Mouse (Mus musculus) liver, adult 2 months (tissue): ENCODE results near the gene Eng. TPM values are rescaled to one million over a fixed set of nuclear protein-coding genes. Genes with fewer than 3 reads are reported as not detected.

ENCODE experiments used
- DNase-seq: peaks from one replicate; pipeline ENCODE4 v3.0.0-alpha.2; 2011; ENCODE audit warnings: low read depth, low spot score; ENCODE audit errors: extremely low read depth
- H3K27ac ChIP-seq: fragments of 200-500 bp; replicated peaks from 2 replicates; pipeline ENCODE4 v1.5.1; 2012; ENCODE audit warnings: low read depth, mild to moderate bottlenecking, control low read depth, inconsistent platforms, low read length; ENCODE audit not compliant: insufficient read depth
- H3K27me3 ChIP-seq: fragments of 200-500 bp; 2 replicates; pipeline ENCODE4 v1.6.1; 2012; ENCODE audit warnings: mild to moderate bottlenecking, moderate library complexity, low read length, inconsistent platforms; ENCODE audit not compliant: control insufficient read depth, insufficient read depth
- H3K36me3 ChIP-seq: fragments of 200-500 bp; 2 replicates; pipeline ENCODE4 v1.6.1; 2012; ENCODE audit warnings: low read length, inconsistent platforms; ENCODE audit not compliant: control insufficient read depth, insufficient read depth
- H3K4me1 ChIP-seq: fragments of 200-500 bp; 2 replicates; pipeline ENCODE4 v1.6.1; 2011; ENCODE audit warnings: low read length; ENCODE audit not compliant: control insufficient read depth, insufficient read depth
- H3K4me3 ChIP-seq: fragments of 200-500 bp; 2 replicates; pipeline ENCODE4 v1.5.1; 2011; ENCODE audit warnings: low read depth, mild to moderate bottlenecking, control low read depth, low read length, moderate library complexity; ENCODE audit not compliant: insufficient read depth
- H3K79me2 ChIP-seq: fragments of 200-500 bp; 2 replicates; pipeline ENCODE4 v1.6.1; 2012; ENCODE audit warnings: inconsistent platforms, mild to moderate bottlenecking, low read length, moderate library complexity; ENCODE audit not compliant: control insufficient read depth, insufficient read depth
- H3K9ac ChIP-seq: fragments of 200-500 bp; 2 replicates; pipeline ENCODE4 v1.6.1; 2012; ENCODE audit warnings: low read depth, mild to moderate bottlenecking, control low read depth, inconsistent platforms, low read length
- CTCF ChIP-seq: fragments of 200-500 bp; IDR thresholded peaks from 2 replicates; pipeline ENCODE4 v1.5.1; 2011; ENCODE audit warnings: low read depth, low read length, control low read depth
- POLR2A ChIP-seq: fragments of 200-500 bp; IDR thresholded peaks from 2 replicates; pipeline ENCODE4 v1.6.1; 2011; ENCODE audit warnings: low read length, control low read depth; ENCODE audit not compliant: insufficient read depth; ENCODE audit errors: extremely low read depth
- WGBS: fragments of 180-500 bp; shearing (Covaris S2); methylation state at CpG from one replicate; pipeline ENCODE4 v1.1.7; 2018; 5-methylcytosine and 5-hydroxymethylcytosine counted together
- polyA plus RNA-seq: library from polyadenylated mRNA; depleted of rRNA; stranded (reverse); fragments of >200 nt; gene quantifications from 2 replicates; pipeline ENCODE4 v1.2.3, GENCODE M21; 2012
- total RNA-seq: library from RNA; depleted of rRNA; stranded (reverse); fragments of >200 nt; gene quantifications from 2 replicates; pipeline ENCODE4 v1.2.3, GENCODE M21; 2014

The Eng gene
- total and polyA plus RNA-seq, 2 experiments, result 14.2 to 70.8 TPM

DNA sequence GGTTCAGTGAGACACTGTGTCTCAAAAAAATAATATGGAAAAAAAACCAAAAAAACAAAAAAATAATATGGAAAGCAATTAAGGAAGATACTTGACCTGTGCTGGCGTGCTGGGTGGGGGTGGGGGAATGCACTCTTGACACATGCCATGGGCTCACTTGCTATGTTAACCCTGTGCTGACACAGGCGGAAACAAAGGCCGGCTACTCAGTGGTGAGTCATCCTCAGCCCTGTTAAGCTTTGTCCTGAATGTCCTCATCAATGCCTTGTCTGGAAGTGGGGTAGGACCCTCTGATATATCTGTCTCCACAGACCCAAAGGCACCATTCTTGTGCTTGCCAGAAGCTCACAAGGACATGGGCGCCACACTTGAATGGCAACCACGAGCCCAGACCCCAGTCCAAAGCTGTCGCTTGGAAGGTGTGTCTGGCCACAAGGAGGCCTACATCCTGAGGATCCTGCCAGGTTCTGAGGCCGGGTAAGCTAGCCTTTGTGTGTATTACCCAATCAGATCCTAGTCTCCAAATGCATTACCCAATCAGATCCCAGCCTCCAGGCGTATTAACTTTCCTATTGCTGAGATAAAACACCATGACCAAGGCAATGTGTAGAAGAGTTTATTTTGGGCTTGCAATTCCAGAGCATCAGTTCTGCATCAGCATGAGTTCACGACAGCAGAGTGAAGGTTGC, 25.7 kb downstream of the Eng start:
- Histone ChIP-seq H3K36me3 (peaks cover 1% of the 10 kb centered on the region; the same call in 1 of the 2 replicates), H3K9ac (no peak overlapping the region), H3K79me2 (no peaks in the 10 kb centered on the region), H3K4me1 (no peaks in the 10 kb centered on the region), H3K27ac (no peak overlapping the region), H3K4me3 (no peak overlapping the region), H3K27me3 (no peaks in the 10 kb centered on the region)
- 86% methylated on average over 9 of the region's 9 CpGs for WGBS
- DNase-seq, result no peak
- no peak for TF ChIP-seq POLR2A

DNA sequence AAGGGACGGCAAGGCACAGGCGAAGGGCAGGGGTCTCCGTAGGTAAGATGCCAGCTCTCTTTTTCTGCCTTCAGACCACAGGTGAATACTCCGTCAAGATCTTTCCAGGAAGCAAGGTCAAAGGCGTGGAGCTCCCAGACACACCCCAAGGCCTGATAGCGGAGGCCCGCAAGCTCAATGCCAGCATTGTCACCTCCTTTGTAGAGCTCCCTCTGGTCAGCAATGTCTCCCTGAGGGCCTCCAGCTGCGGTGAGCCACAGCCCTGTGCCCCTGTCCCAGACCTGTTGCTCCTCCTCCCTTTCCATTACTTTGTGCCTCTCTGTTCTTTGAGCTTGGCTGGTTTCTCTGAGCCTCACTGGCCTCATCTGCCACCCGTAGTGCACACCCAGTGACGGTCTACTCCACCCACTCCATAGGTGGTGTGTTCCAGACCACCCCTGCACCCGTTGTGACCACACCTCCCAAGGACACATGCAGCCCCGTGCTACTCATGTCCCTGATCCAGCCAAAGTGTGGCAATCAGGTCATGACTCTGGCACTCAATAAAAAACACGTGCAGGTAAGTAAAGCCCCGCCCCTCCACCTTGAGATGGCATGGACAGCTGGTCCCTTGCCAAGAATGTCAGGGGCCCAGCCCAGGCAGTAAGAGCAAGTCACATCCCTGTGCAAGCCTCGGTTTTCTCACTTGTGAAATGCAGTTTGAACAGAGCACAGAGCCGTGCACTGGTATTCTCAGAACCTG, 27.0 kb downstream of the Eng start:
- no peaks in the 10 kb centered on the region for H3K27me3 ChIP-seq
- no peaks in the 10 kb centered on the region for H3K4me1 ChIP-seq
- peak; percentile 52 for DNase-seq
- WGBS, result 63% methylated on average over 16 of the region's 16 CpGs
- H3K9ac ChIP-seq, result no peak overlapping the region
- peaks cover 1% of the 10 kb centered on the region; the same call in 1 of the 2 replicates for H3K36me3 ChIP-seq
- no peak overlapping the region for H3K27ac ChIP-seq
- H3K4me3 ChIP-seq, result no peak overlapping the region
- H3K79me2 ChIP-seq, result no peaks in the 10 kb centered on the region
- TF ChIP-seq CTCF (no peak), POLR2A (no peak)

GRCm38 (mm10) chr2:32676821-32677220, 30.4 kb downstream of the Eng start:
- Histone ChIP-seq H3K4me1 (no peaks in the 10 kb centered on the region), H3K27me3 (no peaks in the 10 kb centered on the region), H3K27ac (no peak overlapping the region), H3K9ac (no peak overlapping the region), H3K79me2 (no peaks in the 10 kb centered on the region), H3K36me3 (peaks cover 1% of the 10 kb centered on the region; the same call in 1 of the 2 replicates), H3K4me3 (no peak overlapping the region)
- no peak for DNase-seq
- 88% methylated on average over 3 of the region's 3 CpGs for WGBS
- TF ChIP-seq POLR2A (no peak), CTCF (peak; percentile 17; the same call in 1 of the 2 replicates)

DNA sequence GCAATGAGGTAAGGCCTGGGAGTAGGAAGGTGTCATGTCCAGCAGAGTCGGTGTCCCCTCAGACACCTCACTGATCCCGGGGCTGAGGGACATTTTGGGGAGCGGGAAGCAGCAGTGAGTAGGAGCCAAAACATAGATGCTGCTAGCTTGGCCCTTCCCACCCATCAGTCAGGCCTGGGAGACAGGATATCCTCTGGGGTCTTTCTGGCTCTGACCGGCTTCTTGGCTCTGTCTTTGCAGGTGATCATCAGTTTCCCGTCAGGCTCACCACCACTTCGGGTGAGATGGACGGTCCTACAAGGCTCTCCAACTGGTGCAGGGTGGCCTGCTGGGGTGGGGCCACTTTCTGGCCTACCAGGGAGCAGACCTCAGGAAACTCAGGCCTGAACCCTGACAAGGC, 31.3 kb downstream of the Eng start:
- Histone ChIP-seq H3K4me3 (no peak overlapping the region), H3K79me2 (no peaks in the 10 kb centered on the region), H3K4me1 (no peaks in the 10 kb centered on the region), H3K36me3 (peaks cover 6% of the 10 kb centered on the region; the same call in 1 of the 2 replicates), H3K27ac (no peak overlapping the region), H3K9ac (no peak overlapping the region), H3K27me3 (no peaks in the 10 kb centered on the region)
- DNase-seq, result no peak
- TF ChIP-seq POLR2A (no peak), CTCF (no peak)
- 88% methylated on average over 7 of the region's 7 CpGs for WGBS

- WGBS, result 58% methylated on average over 7 of the region's 7 CpGs
- TF ChIP-seq POLR2A (no peak), CTCF (no peak)
- Histone ChIP-seq H3K9ac (no peak overlapping the region), H3K27me3 (no peaks in the 10 kb centered on the region), H3K27ac (no peak overlapping the region), H3K79me2 (no peaks in the 10 kb centered on the region), H3K36me3 (peaks cover 22% of the 10 kb centered on the region; the same call in 1 of the 2 replicates), H3K4me1 (no peaks in the 10 kb centered on the region), H3K4me3 (no peak overlapping the region)
- no peak for DNase-seq
Measured at GRCm38 (mm10) chr2:32680051-32680451, 33.7 kb downstream of the Eng start.
